Mouse (Mus musculus): ENCODE measurements around the gene Xrra1. TPM values are rescaled to one million over a fixed set of nuclear protein-coding genes. Genes with fewer than 3 reads are reported as not detected.
"Not testable (repeated sequence)": the region's sequence is repeated elsewhere in the genome, so short reads cannot be mapped to it uniquely, and the experiment has no call there.

The Xrra1 gene
- total and polyA plus RNA-seq, 2 experiments, result not detected

- H3K9ac ChIP-seq (ENCODE audit: low read depth, low read length), result no peak overlapping the region
- no peak overlapping the region for H3K27ac ChIP-seq (replicated peaks; ENCODE audit: insufficient read depth, low read depth, low read length)
- no peak overlapping the region for H3K4me3 ChIP-seq (ENCODE audit: insufficient read depth, low read depth, low read length)
- 77% methylated on average over 10 of the region's 10 CpGs for WGBS
- TF ChIP-seq CTCF (IDR thresholded peaks at IDR 0.05; ENCODE audit: low read depth, low read length) (peak; percentile 59; the same call in 1 of the 2 replicates), POLR2A (IDR thresholded peaks at IDR 0.05; ENCODE audit: extremely low read depth, insufficient read depth, low read length) (no peak)
- peak; percentile 68 for DNase-seq (ENCODE audit: extremely low read depth, low read depth, low spot score)
- H3K4me1 ChIP-seq (ENCODE audit: control insufficient read depth, insufficient read depth, low read length), result no peaks in the 10 kb centered on the region
- H3K79me2 ChIP-seq (ENCODE audit: control insufficient read depth, insufficient read depth, low read length), result 0 out of 2 replicates have a peak, but pooled peaks cover 2% of the 10 kb centered on the region
- no peaks in the 10 kb centered on the region for H3K27me3 ChIP-seq (ENCODE audit: control insufficient read depth, insufficient read depth, low read length)
- H3K36me3 ChIP-seq (ENCODE audit: control insufficient read depth, insufficient read depth, low read length), result peaks cover 64% of the 10 kb centered on the region
Measured at GRCm38 (mm10) chr7:99926916-99927714, 68.2 kb downstream of the Xrra1 start.

GRCm38 (mm10) chr7:99935758-99936157 lies 76.8 kb downstream of the Xrra1 start:
- TF ChIP-seq CTCF (IDR thresholded peaks at IDR 0.05; ENCODE audit: low read depth, low read length), result peak; percentile 15; the same call in 1 of the 2 replicates
- no peak for TF ChIP-seq POLR2A (IDR thresholded peaks at IDR 0.05; ENCODE audit: extremely low read depth, insufficient read depth, low read length)
- DNase-seq (ENCODE audit: extremely low read depth, low read depth, low spot score), result no peak
- Histone ChIP-seq H3K27me3 (ENCODE audit: control insufficient read depth, insufficient read depth, low read length) (no peaks in the 10 kb centered on the region), H3K79me2 (ENCODE audit: control insufficient read depth, insufficient read depth, low read length) (0 out of 2 replicates have a peak, but pooled peaks cover 2% of the 10 kb centered on the region), H3K4me1 (ENCODE audit: control insufficient read depth, insufficient read depth, low read length) (0 out of 2 replicates have a peak, but pooled peaks cover 2% of the 10 kb centered on the region), H3K9ac (ENCODE audit: low read depth, low read length) (no peak overlapping the region), H3K36me3 (ENCODE audit: control insufficient read depth, insufficient read depth, low read length) (peaks cover 58% of the 10 kb centered on the region), H3K4me3 (ENCODE audit: insufficient read depth, low read depth, low read length) (no peak overlapping the region), H3K27ac (replicated peaks; ENCODE audit: insufficient read depth, low read depth, low read length) (no peak overlapping the region)
- WGBS, result 62% methylated on average over 1 of the region's 1 CpGs

- WGBS, result 100% methylated on average over 1 of the region's 1 CpGs
- TF ChIP-seq CTCF (IDR thresholded peaks at IDR 0.05; ENCODE audit: low read depth, low read length) (no peak), POLR2A (IDR thresholded peaks at IDR 0.05; ENCODE audit: extremely low read depth, insufficient read depth, low read length) (no peak)
- Histone ChIP-seq H3K4me3 (ENCODE audit: insufficient read depth, low read depth, low read length) (no peak overlapping the region), H3K9ac (ENCODE audit: low read depth, low read length) (no peak overlapping the region), H3K27ac (replicated peaks; ENCODE audit: insufficient read depth, low read depth, low read length) (no peak overlapping the region), H3K27me3 (ENCODE audit: control insufficient read depth, insufficient read depth, low read length) (no peaks in the 10 kb centered on the region), H3K4me1 (ENCODE audit: control insufficient read depth, insufficient read depth, low read length) (0 out of 2 replicates have a peak, but pooled peaks cover 2% of the 10 kb centered on the region), H3K79me2 (ENCODE audit: control insufficient read depth, insufficient read depth, low read length) (no peaks in the 10 kb centered on the region), H3K36me3 (ENCODE audit: control insufficient read depth, insufficient read depth, low read length) (peaks cover 43% of the 10 kb centered on the region)
- no peak for DNase-seq (ENCODE audit: extremely low read depth, low read depth, low spot score)
Measured at GRCm38 (mm10) chr7:99940669-99941068, 81.8 kb downstream of the Xrra1 start.

GRCm38 (mm10) chr7:99944520-99944919 lies 85.6 kb downstream of the Xrra1 start:
- TF ChIP-seq CTCF (IDR thresholded peaks at IDR 0.05; ENCODE audit: low read depth, low read length) (no peak), POLR2A (IDR thresholded peaks at IDR 0.05; ENCODE audit: extremely low read depth, insufficient read depth, low read length) (no peak)
- H3K9ac ChIP-seq (ENCODE audit: low read depth, low read length), result no peak overlapping the region
- H3K27ac ChIP-seq (replicated peaks; ENCODE audit: insufficient read depth, low read depth, low read length), result no peak overlapping the region
- no peaks in the 10 kb centered on the region for H3K4me1 ChIP-seq (ENCODE audit: control insufficient read depth, insufficient read depth, low read length)
- 72% methylated on average over 3 of the region's 3 CpGs for WGBS
- H3K4me3 ChIP-seq (ENCODE audit: insufficient read depth, low read depth, low read length), result no peak overlapping the region
- H3K79me2 ChIP-seq (ENCODE audit: control insufficient read depth, insufficient read depth, low read length), result no peaks in the 10 kb centered on the region
- peaks cover 47% of the 10 kb centered on the region for H3K36me3 ChIP-seq (ENCODE audit: control insufficient read depth, insufficient read depth, low read length)
- no peaks in the 10 kb centered on the region for H3K27me3 ChIP-seq (ENCODE audit: control insufficient read depth, insufficient read depth, low read length)
- DNase-seq (ENCODE audit: extremely low read depth, low read depth, low spot score), result no peak

GRCm38 (mm10) chr7:99945012-99945411 lies 86.1 kb downstream of the Xrra1 start:
- not testable (repeated sequence) for H3K9ac ChIP-seq (ENCODE audit: low read depth, low read length); H3K4me1 ChIP-seq (ENCODE audit: control insufficient read depth, insufficient read depth, low read length); H3K79me2 ChIP-seq (ENCODE audit: control insufficient read depth, insufficient read depth, low read length); H3K4me3 ChIP-seq (ENCODE audit: insufficient read depth, low read depth, low read length); H3K27me3 ChIP-seq (ENCODE audit: control insufficient read depth, insufficient read depth, low read length); H3K27ac ChIP-seq (replicated peaks; ENCODE audit: insufficient read depth, low read depth, low read length)
- H3K36me3 ChIP-seq (ENCODE audit: control insufficient read depth, insufficient read depth, low read length), result peaks cover 50% of the 10 kb centered on the region
- 50% methylated on average over 22 of the region's 22 CpGs for WGBS
- DNase-seq (ENCODE audit: extremely low read depth, low read depth, low spot score), result peak; percentile 84

GRCm38 (mm10) chr7:99945939-99946338 lies 87.0 kb downstream of the Xrra1 start:
- Histone ChIP-seq H3K4me1 (ENCODE audit: control insufficient read depth, insufficient read depth, low read length) (no peaks in the 10 kb centered on the region), H3K27ac (replicated peaks; ENCODE audit: insufficient read depth, low read depth, low read length) (no peak overlapping the region), H3K27me3 (ENCODE audit: control insufficient read depth, insufficient read depth, low read length) (no peaks in the 10 kb centered on the region), H3K79me2 (ENCODE audit: control insufficient read depth, insufficient read depth, low read length) (no peaks in the 10 kb centered on the region), H3K9ac (ENCODE audit: low read depth, low read length) (no peak overlapping the region), H3K4me3 (ENCODE audit: insufficient read depth, low read depth, low read length) (no peak overlapping the region), H3K36me3 (ENCODE audit: control insufficient read depth, insufficient read depth, low read length) (peaks cover 43% of the 10 kb centered on the region)
- WGBS, result 94% methylated on average over 3 of the region's 3 CpGs
- TF ChIP-seq CTCF (IDR thresholded peaks at IDR 0.05; ENCODE audit: low read depth, low read length) (no peak), POLR2A (IDR thresholded peaks at IDR 0.05; ENCODE audit: extremely low read depth, insufficient read depth, low read length) (no peak)
- no peak for DNase-seq (ENCODE audit: extremely low read depth, low read depth, low spot score)

Measured in liver, adult 2 months (tissue).